Mouse (Mus musculus) stomach, adult 2 months (tissue): ENCODE data around the gene Dcpp2. TPM values are rescaled to one million over a fixed set of nuclear protein-coding genes. Genes with fewer than 3 reads are reported as not detected.

Experiments
- polyA plus RNA-seq: library from polyadenylated mRNA; depleted of rRNA; stranded (reverse); fragments of >200 nt; gene quantifications from 2 replicates; pipeline ENCODE4 v1.2.3, GENCODE M21; 2012; rRNA removed

Gene Dcpp2
- polyA plus RNA-seq, result not detected in 2 replicates

GRCm38 (mm10) chr17:23880576-23880975, at the start of gene Dcpp2, which contains the start of gene Dcpp1:
Gene Dcpp2 (plus strand): TSS chr17:23880880.
Gene Dcpp1 (plus strand): TSS chr17:23880876.

GRCm38 (mm10) chr17:23836006-23836575, 44.6 kb upstream of the Dcpp2 start, which contains the start of gene Prss33:
Gene Prss33 (minus strand): TSS chr17:23836056.

GRCm38 (mm10) chr17:23843812-23844273, 36.8 kb upstream of the Dcpp2 start, which contains the start of the genes Prss32 and Prss41:
Gene Prss32 (plus strand): TSS chr17:23843855.
Gene Prss41 (minus strand): TSS chr17:23844172.

GRCm38 (mm10) chr17:23867756-23868155, 12.9 kb upstream of the Dcpp2 start, which contains the start of gene Prss21:
Gene Prss21 (plus strand): TSS chr17:23868056.

GRCm38 (mm10) chr17:23917158-23917557, 36.5 kb downstream of the Dcpp2 start, which contains the start of gene Dcpp3:
Gene Dcpp3 (plus strand): TSS chr17:23917458.

GRCm38 (mm10) chr17:23941372-23941771, 60.7 kb downstream of the Dcpp2 start, which contains the start of gene Sbp:
Gene Sbp (plus strand): TSS chr17:23941672.

Other genes with a start within 250 kb of the Dcpp2 start
- gene Mmp25, start 235.6 kb upstream of the Dcpp2 start, polyA plus RNA-seq, result 0.51 and 0.68 TPM in 2 replicates
- 11.4 and 11.9 TPM in 2 replicates for gene Bicdl2, start 220.4 kb upstream of the Dcpp2 start, polyA plus RNA-seq
- gene Hcfc1r1, start 207.3 kb upstream of the Dcpp2 start, polyA plus RNA-seq, result 586 and 660 TPM in 2 replicates
- gene Thoc6, start 207.0 kb upstream of the Dcpp2 start, polyA plus RNA-seq, result 11.5 and 15.7 TPM in 2 replicates
- gene Tnfrsf12a, start 203.4 kb upstream of the Dcpp2 start, polyA plus RNA-seq, result 20.9 and 37.2 TPM in 2 replicates
- 0.08 and 0.19 TPM in 2 replicates for gene Cldn6, start 201.6 kb upstream of the Dcpp2 start, polyA plus RNA-seq
- not detected in 2 replicates for gene Cldn9, start 196.9 kb upstream of the Dcpp2 start, polyA plus RNA-seq
- not detected in 2 replicates for gene 1520401A03Rik, start 158.1 kb upstream of the Dcpp2 start, polyA plus RNA-seq
- 22.3 and 33.2 TPM in 2 replicates for gene Pkmyt1, start 154.5 kb upstream of the Dcpp2 start, polyA plus RNA-seq
- 95.8 and 156 TPM in 2 replicates for gene Paqr4, start 140.0 kb upstream of the Dcpp2 start, polyA plus RNA-seq
- gene Kremen2, start 135.0 kb upstream of the Dcpp2 start, polyA plus RNA-seq, result 3.2 and 6.6 TPM in 2 replicates
- 11.7 and 13.7 TPM in 2 replicates for gene Flywch1, start 109.3 kb upstream of the Dcpp2 start, polyA plus RNA-seq
- 3.7 and 5.8 TPM in 2 replicates for gene Flywch2, start 94.8 kb upstream of the Dcpp2 start, polyA plus RNA-seq
- gene Srrm2, start 90.3 kb upstream of the Dcpp2 start, polyA plus RNA-seq, result 196 and 280 TPM in 2 replicates
- 361 and 511 TPM in 2 replicates for gene Elob, start 51.7 kb upstream of the Dcpp2 start, polyA plus RNA-seq
- 0.04 and 0.39 TPM in 2 replicates for gene Prss33, start 44.8 kb upstream of the Dcpp2 start, polyA plus RNA-seq
- gene Prss32, start 37.0 kb upstream of the Dcpp2 start, polyA plus RNA-seq, result 9.4 and 22.5 TPM in 2 replicates
- 0.24 and 1.5 TPM in 2 replicates for gene Prss41, start 36.7 kb upstream of the Dcpp2 start, polyA plus RNA-seq
- not detected in 2 replicates for gene Prss21, start 12.8 kb upstream of the Dcpp2 start, polyA plus RNA-seq
- not detected in 2 replicates for gene Dcpp1, start within 50 bp of the Dcpp2 start, polyA plus RNA-seq
- gene Dcpp3, start 36.6 kb downstream of the Dcpp2 start, polyA plus RNA-seq, result not detected in 2 replicates
- gene Sbp, start 60.8 kb downstream of the Dcpp2 start, polyA plus RNA-seq, result not detected in 2 replicates
- not detected in 2 replicates for gene Sbpl, start 74.4 kb downstream of the Dcpp2 start, polyA plus RNA-seq
- 0.45 and 0.55 TPM in 2 replicates for gene Prss30, start 99.7 kb downstream of the Dcpp2 start, polyA plus RNA-seq
- 0.58 and 0.98 TPM in 2 replicates for gene Prss22, start 117.2 kb downstream of the Dcpp2 start, polyA plus RNA-seq
- gene Prss27, start 157.3 kb downstream of the Dcpp2 start, polyA plus RNA-seq, result 10.9 and 15.8 TPM in 2 replicates
- gene Kctd5, start 192.6 kb downstream of the Dcpp2 start, polyA plus RNA-seq, result 12.6 and 22.9 TPM in 2 replicates